Mouse (Mus musculus) heart, embryonic 12.5 days (tissue): ENCODE data around the gene Rfx5. TPM values are rescaled to one million over a fixed set of nuclear protein-coding genes. Genes with fewer than 3 reads are reported as not detected.
"Not testable (repeated sequence)": the region's sequence is repeated elsewhere in the genome, so short reads cannot be mapped to it uniquely, and the experiment has no call there.

Experiments
- ATAC-seq: fragments of 200-750 bp; cut with Nextera tagmentation; 2 replicates; pipeline ENCODE4 v1.8.0; 2017; ENCODE audit warnings: moderate TSS enrichment, moderate library complexity; ENCODE audit not compliant: insufficient number of reproducible peaks, low FRiP score
- H3K27ac ChIP-seq: fragments of 300-500 bp; sonication (generic); 2 replicates; pipeline ENCODE4 v1.5.1; 2016; ENCODE audit warnings: mild to moderate bottlenecking, moderate library complexity; ENCODE audit not compliant: poor library complexity, severe bottlenecking
- H3K27me3 ChIP-seq: fragments of 300-500 bp; sonication (generic); replicated peaks from 2 replicates; pipeline ENCODE4 v1.6.1; 2016; ENCODE audit warnings: mild to moderate bottlenecking, moderate library complexity
- H3K36me3 ChIP-seq: fragments of 300-500 bp; sonication (generic); 2 replicates; pipeline ENCODE4 v1.6.1; 2016; ENCODE audit warnings: mild to moderate bottlenecking, moderate library complexity
- H3K4me1 ChIP-seq: fragments of 300-500 bp; sonication (generic); replicated peaks from 2 replicates; pipeline ENCODE4 v1.6.1; 2016; ENCODE audit warnings: mild to moderate bottlenecking
- H3K4me2 ChIP-seq: fragments of 300-500 bp; sonication (generic); 2 replicates; pipeline ENCODE4 v1.6.1; 2016; ENCODE audit warnings: mild to moderate bottlenecking, moderate library complexity
- H3K4me3 ChIP-seq: fragments of 300-500 bp; sonication (generic); 2 replicates; pipeline ENCODE4 v1.5.1; 2016; ENCODE audit warnings: mild to moderate bottlenecking
- H3K9ac ChIP-seq: fragments of 300-500 bp; sonication (generic); 2 replicates; pipeline ENCODE4 v1.6.1; 2016; ENCODE audit warnings: mild to moderate bottlenecking, moderate library complexity
- H3K9me3 ChIP-seq: fragments of 300-500 bp; sonication (generic); replicated peaks from 2 replicates; pipeline ENCODE4 v1.6.1; 2016; ENCODE audit warnings: mild to moderate bottlenecking, moderate library complexity
- WGBS: fragments of 180-500 bp; shearing (Covaris S2); methylation state at CpG from one replicate; pipeline ENCODE4 v1.1.7; 2016; 5-methylcytosine and 5-hydroxymethylcytosine counted together
- polyA plus RNA-seq: library from polyadenylated mRNA; unstranded; fragments of >200 nt; fragmentation: Nextera tagmentation; extraction: Ambion mirVana; gene quantifications from 2 replicates; pipeline ENCODE4 v1.2.1, GENCODE M21; 2016

The Rfx5 gene
- polyA plus RNA-seq, 1 experiment from 2014 or later, result 8.7 TPM

- not testable (repeated sequence) for H3K36me3 ChIP-seq
Observed at GRCm38 (mm10) chr3:94926301-94926736, 27.6 kb upstream of the Rfx5 start.

GRCm38 (mm10) chr3:94928979-94929378 is 24.9 kb upstream of the Rfx5 start:
- H3K27ac ChIP-seq, H3K9ac ChIP-seq, H3K36me3 ChIP-seq, H3K27me3 ChIP-seq, H3K9me3 ChIP-seq, ATAC-seq, H3K4me3 ChIP-seq, H3K4me2 ChIP-seq: not testable (repeated sequence)
- WGBS, result 92% methylated on average over 4 of the region's 4 CpGs
- H3K4me1 ChIP-seq, result peaks cover 30% of the 10 kb centered on the region

More at GRCm38 (mm10) chr3:94926301-94926736, 27.6 kb upstream of the Rfx5 start:
- H3K27me3 ChIP-seq, H3K4me3 ChIP-seq, H3K9ac ChIP-seq, H3K4me2 ChIP-seq, H3K9me3 ChIP-seq, H3K27ac ChIP-seq: not testable (repeated sequence)
- WGBS, result 17% methylated on average over 4 of the region's 4 CpGs
- ATAC-seq, result peak; percentile 66
- peaks cover 12% of the 10 kb centered on the region for H3K4me1 ChIP-seq

GRCm38 (mm10) chr3:94930386-94931266 is 23.2 kb upstream of the Rfx5 start:
- H3K9ac ChIP-seq, H3K27ac ChIP-seq, H3K36me3 ChIP-seq, H3K4me3 ChIP-seq, H3K27me3 ChIP-seq, H3K9me3 ChIP-seq, H3K4me2 ChIP-seq, ATAC-seq: not testable (repeated sequence)
- WGBS, result 42% methylated on average over 7 of the region's 7 CpGs
- H3K4me1 ChIP-seq, result peaks cover 32% of the 10 kb centered on the region

- not testable (repeated sequence) for H3K27ac ChIP-seq
- 59% methylated on average over 10 of the region's 10 CpGs for WGBS
Observed at GRCm38 (mm10) chr3:94931427-94932082, 22.3 kb upstream of the Rfx5 start.

GRCm38 (mm10) chr3:94932279-94932678 is 21.6 kb upstream of the Rfx5 start:
- 61% methylated on average over 2 of the region's 2 CpGs for WGBS
- Histone ChIP-seq H3K4me1 (peaks cover 28% of the 10 kb centered on the region), H3K27ac (peak overlapping the region; percentile 65; the same call in 1 of the 2 replicates), H3K4me2 (peak overlapping the region; percentile 79; the same call in 1 of the 2 replicates)
- not testable (repeated sequence) for H3K27me3 ChIP-seq, H3K36me3 ChIP-seq, H3K4me3 ChIP-seq, H3K9me3 ChIP-seq, ATAC-seq, H3K9ac ChIP-seq

More at GRCm38 (mm10) chr3:94931427-94932082, 22.3 kb upstream of the Rfx5 start:
- not testable (repeated sequence) for H3K36me3 ChIP-seq, H3K9ac ChIP-seq, H3K27me3 ChIP-seq, H3K9me3 ChIP-seq, H3K4me2 ChIP-seq, H3K4me3 ChIP-seq, ATAC-seq
- H3K4me1 ChIP-seq, result peaks cover 28% of the 10 kb centered on the region

- H3K4me3 ChIP-seq, result peak within 1 kb of the TSS; percentile 52
- H3K36me3 ChIP-seq, result no peaks in the 10 kb centered on the region
- no peaks in the 10 kb centered on the region for H3K9me3 ChIP-seq
- peak within 1 kb of the TSS; percentile 67 for H3K9ac ChIP-seq
- no peaks in the 10 kb centered on the region for H3K27me3 ChIP-seq
- ATAC-seq, result peak; percentile 84
- peaks cover 28% of the 10 kb centered on the region for H3K4me1 ChIP-seq
- H3K4me2 ChIP-seq, result peak within 1 kb of the TSS; percentile 79
- WGBS, result 5% methylated on average over 16 of the region's 16 CpGs
- peak within 1 kb of the TSS; percentile 93 for H3K27ac ChIP-seq
Observed at GRCm38 (mm10) chr3:94932809-94933564, 20.9 kb upstream of the Rfx5 start, which contains the start of gene Selenbp1. Selenbp1 (plus strand) TSS chr3:94933056.

GRCm38 (mm10) chr3:94933604-94934003 is 20.3 kb upstream of the Rfx5 start:
- ATAC-seq, result not testable (repeated sequence)

GRCm38 (mm10) chr3:94934564-94934963 is 19.3 kb upstream of the Rfx5 start:
- ATAC-seq, H3K4me2 ChIP-seq, H3K9me3 ChIP-seq, H3K9ac ChIP-seq, H3K4me3 ChIP-seq, H3K27me3 ChIP-seq, H3K36me3 ChIP-seq, H3K27ac ChIP-seq: not testable (repeated sequence)
- H3K4me1 ChIP-seq, result peaks cover 28% of the 10 kb centered on the region
- 85% methylated on average over 3 of the region's 3 CpGs for WGBS

More at GRCm38 (mm10) chr3:94933604-94934003, 20.3 kb upstream of the Rfx5 start:
- H3K9ac ChIP-seq, H3K27me3 ChIP-seq, H3K36me3 ChIP-seq, H3K9me3 ChIP-seq: not testable (repeated sequence)
- H3K4me2 ChIP-seq, result peak overlapping the region; percentile 79
- H3K27ac ChIP-seq, result peak overlapping the region; percentile 13; the same call in 1 of the 2 replicates
- H3K4me3 ChIP-seq, result peak overlapping the region; percentile 52; the same call in 1 of the 2 replicates
- H3K4me1 ChIP-seq, result peaks cover 28% of the 10 kb centered on the region
- WGBS, result no CpG with 5 or more reads among the region's 2 CpGs

GRCm38 (mm10) chr3:94935332-94935731 is 18.5 kb upstream of the Rfx5 start:
- H3K9ac ChIP-seq, ATAC-seq, H3K4me2 ChIP-seq, H3K9me3 ChIP-seq, H3K36me3 ChIP-seq, H3K27ac ChIP-seq, H3K27me3 ChIP-seq, H3K4me3 ChIP-seq: not testable (repeated sequence)
- WGBS, result 85% methylated on average over 3 of the region's 3 CpGs
- peaks cover 33% of the 10 kb centered on the region for H3K4me1 ChIP-seq

GRCm38 (mm10) chr3:94936147-94936546 is 17.7 kb upstream of the Rfx5 start:
- H3K9me3 ChIP-seq, H3K4me2 ChIP-seq, H3K4me3 ChIP-seq, H3K36me3 ChIP-seq, ATAC-seq, H3K27ac ChIP-seq, H3K27me3 ChIP-seq, H3K9ac ChIP-seq: not testable (repeated sequence)
- 78% methylated on average over 5 of the region's 5 CpGs for WGBS
- peaks cover 27% of the 10 kb centered on the region for H3K4me1 ChIP-seq
